Mouse (Mus musculus) left cerebral cortex, adult 11 months (tissue): ENCODE measurements around the gene Cnnm2.

Experiments used
- DNase-seq: peaks from one replicate; pipeline ENCODE4 v3.0.0; 2022; ENCODE audit warnings: low spot score

Gene Cnnm2

DNA sequence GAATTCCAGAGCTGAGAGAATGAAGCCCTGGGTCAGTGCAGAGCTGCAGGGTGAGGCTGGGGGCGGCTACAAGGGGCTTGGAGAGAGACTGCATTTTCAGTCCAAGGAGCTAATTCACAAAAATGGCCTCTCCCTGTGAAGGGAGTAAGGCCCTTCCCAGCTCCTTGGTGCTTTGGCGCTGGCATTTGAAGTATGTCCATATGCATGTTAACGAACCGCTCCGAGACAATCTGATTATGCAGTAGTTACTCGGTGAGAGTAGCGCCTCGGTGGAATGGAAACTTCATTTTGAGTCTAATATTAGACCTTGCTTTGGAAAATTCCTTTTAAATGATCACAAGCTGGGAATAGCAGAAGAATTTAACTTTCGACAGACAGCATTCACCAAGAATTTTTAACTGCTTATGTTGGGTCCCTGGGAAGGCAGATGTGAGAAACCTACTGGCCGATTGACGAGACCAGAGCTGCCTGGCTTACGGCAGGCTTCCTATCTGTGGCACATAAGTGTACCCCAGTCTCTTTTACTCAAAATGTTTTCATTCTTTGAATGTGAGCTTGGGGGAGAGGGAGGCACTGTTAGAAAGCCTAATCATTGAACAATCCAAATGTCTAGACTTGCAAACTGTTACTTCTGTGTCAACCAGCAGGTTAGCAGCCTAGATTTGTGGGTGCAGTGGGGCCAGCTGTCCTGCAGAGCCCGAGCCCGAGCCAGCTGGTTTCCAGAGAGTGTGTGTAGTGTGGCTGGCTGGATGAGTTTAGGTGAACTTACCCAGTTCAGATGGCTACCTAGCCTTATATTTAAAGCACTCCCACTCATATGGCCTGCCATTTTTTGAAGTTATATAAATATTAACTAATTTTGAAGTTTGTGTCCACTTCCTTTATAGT, 87.2 kb downstream of the Cnnm2 start:
- no peak for DNase-seq

DNA sequence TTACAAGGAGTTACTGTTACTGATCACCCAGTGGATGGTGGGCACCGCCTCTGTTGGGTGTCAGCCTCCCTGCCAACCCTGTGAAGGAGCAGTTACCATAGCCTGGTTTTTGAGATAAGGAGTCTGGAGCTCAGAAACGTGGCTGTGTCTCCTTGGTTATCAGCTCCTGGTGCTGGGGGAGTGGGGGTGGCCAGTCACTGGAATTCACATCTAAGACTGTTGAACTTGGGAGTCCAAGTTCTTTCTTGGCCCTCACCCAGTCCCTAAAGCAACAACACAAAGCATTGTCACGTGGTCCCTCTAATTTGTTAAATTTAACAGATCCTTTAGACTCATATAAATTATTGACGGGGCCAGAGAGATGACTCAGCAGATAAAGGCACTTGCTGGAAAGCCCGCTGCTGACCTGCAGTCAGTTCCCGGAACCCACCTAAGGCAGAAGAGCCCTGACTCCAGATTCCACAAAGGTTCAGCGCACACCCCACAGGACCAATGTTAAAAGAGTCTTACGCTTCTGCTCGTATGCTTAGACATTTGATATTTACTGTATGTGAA, 88.1 kb downstream of the Cnnm2 start:
- DNase-seq, result no peak

DNA sequence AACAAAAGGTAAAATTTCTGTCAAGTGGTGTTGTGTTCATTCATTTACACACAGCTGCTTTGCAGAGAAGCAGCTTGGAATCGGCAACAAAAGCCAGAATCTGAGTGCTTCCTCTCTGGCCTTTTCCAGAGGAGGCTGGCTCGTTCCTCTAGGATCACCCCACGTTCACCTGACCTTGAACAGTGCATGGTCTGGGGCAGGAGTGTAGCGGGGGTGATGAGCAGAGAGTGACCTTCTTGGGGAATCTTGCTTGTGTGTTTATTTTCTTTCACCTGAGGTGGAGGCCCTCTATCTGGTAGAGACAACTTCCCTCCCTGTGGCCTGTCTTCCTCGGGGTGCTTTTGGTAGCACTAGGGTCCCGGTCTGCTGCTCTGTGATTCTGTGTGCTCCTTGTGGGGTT, 94.8 kb downstream of the Cnnm2 start:
- DNase-seq, result no peak

DNA sequence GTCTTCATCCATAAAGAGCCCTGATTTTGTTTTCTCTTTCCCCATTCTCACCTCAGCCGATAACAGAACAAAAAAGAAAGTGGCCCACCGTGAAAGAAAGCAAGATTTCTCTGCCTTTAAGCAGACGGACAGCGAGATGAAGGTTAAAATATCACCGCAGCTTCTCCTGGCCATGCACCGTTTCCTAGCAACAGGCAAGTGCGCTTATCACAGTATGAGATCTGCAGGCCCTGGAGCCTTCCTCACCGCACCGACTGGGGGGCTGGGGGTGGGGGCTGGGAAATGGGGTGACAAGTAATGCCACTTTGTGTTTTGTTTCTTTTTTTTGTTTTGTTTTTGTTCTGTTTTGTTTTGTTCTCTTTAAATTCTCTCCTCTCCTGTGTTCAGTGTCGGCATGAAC, 95.4 kb downstream of the Cnnm2 start:
- no peak for DNase-seq

DNA sequence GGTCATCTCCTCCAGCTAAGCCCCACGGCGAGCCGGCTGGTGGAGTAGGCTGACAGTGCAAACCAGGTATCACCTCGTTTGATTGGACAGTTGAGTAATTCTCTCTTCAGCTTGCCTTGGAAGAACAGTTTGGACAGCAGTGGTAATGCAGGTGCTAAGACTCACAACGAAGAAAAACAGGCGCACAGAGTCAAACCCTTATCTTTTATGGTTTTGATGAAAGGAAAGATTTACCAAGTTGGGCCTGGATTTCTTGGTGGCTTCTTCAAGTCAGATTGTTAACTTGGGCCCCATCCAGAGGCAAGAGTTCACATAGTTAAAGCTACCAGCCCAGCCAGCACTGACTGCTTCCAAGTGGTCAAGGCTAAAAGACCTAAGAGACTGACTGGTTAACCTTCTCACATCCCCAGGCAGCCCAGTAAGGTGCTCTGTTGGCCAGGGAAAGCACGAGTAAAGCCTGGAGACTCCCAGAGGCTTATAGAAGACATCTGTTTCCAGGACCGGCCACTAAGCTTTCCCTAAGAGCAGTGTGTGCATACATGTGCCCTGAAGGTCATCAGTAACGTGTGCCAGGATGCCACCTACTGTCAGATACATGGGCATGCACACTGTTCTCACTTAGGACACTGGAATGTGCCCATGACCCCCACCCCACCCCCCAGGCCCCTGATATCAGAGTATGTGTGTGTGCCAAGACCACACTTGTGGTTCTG, 96.0 kb downstream of the Cnnm2 start:
- no peak for DNase-seq

DNA sequence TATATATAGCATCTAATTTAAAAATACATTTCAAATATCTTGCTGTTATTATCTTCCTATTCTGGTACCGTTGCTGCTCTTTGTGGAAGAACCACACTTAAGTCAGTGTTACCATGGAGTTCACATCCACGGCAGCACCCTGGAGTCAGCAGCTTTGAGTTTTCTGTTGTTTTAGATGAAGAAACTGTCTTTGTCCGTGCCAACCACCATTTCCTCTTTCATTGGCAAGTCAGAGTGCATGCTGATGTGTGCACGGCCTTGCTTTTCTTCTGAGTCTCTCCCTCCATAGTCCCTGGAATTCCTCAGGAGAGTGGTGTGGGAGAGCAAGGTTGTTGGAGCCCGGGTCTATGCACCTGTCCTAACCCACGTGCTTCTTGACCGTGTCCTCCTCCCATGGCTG, 96.8 kb downstream of the Cnnm2 start:
- DNase-seq, result no peak

DNA sequence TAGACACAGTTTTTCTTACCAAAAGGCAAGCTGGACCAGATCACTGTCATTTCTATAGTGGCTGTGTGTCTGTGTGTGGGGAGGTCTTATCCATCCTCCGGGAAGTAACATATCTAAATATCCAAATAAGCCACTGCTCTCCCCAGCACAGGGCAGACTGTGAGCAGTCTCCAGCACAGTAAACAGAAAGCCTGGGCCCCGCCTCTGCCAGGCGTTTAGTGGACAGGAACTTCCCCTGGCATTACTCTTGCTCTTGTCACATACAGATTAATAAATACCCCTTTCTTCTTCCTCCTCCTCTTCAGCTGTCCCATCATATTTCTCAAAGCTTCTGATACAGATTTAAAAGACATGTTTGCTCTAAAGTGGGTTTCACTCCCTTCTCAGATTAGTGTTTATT, 101.2 kb downstream of the Cnnm2 start:
- DNase-seq, result no peak

DNA sequence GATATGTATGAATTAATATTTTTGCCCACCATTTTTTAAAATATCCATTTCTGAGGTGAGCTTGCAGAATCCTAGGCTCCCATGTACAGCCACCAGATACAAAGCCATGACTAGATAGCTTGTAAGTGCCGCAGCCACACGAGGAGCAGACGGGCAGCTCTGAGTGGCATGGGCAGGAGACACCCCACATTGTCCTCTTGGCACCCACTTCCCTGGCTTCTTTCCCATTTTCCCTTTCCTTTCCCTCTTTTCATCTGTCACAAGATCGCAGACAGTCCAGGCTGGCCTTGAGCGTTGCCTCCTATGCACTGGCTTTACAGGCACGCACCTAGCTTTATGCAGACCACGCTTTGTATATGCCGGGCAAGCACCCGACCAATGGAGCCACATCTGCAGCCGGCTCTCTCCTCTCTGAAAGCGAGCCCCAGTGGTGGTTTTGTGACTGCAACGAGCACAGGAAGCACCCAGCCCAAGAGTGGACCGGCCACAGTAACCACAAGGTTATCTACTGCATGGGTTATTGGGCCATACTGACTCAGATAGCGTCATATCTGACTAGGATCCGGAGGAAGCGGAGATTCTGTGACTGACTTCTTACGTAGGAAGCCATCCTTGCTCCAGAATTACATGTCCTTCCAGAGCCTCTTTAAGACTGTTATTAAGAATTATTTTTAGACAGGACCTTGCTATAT, 102.0 kb downstream of the Cnnm2 start:
- DNase-seq, result no peak

DNA sequence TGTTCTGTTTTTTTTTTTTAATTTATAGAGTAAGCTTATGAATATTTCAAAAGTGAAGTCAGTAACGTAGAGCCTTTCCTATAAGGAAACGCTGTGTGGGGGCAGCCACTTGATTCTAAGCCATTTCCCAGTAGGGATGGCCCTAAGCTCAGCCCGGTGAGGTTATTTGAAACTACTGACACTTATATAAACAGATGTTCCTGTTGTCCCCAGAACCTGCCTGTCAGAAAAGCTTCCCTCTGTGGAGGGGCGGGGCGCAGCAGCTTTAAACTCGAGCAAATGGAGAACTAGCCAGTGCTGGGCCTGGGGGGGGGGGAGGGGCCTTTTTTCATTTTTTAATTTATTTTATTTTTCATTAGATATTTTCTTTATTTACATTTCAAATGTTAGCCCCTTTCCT, 102.7 kb downstream of the Cnnm2 start:
- no peak for DNase-seq

DNA sequence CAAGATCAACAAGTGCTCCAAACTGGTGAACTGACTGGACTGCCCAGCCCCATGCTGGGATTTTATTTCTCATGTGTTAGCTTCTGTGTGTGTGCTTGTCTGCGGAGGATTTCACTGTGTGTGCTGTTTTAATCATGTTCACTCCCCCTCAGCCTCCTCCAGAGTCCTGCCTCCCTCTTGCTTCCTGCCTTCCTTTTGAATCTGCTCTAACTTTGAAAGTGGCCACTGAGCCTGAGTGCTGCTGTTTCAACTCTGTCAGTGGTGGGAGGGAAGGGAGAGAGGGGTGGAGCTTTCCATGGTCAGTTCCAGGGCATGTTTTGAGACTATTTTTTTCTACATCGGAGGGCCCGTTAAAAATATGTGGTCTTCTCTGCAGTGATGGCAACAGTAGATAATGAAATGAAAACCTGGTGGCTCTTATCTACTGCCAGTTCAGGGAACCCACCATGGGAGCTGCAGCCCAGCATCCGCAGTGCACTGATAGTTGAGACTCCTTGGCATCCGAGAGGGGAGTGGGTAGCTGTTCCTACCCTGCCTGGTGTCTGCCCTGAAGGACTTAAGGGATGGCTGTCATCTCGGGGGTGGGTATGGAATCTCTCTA, 103.4 kb downstream of the Cnnm2 start:
- DNase-seq, result no peak

DNA sequence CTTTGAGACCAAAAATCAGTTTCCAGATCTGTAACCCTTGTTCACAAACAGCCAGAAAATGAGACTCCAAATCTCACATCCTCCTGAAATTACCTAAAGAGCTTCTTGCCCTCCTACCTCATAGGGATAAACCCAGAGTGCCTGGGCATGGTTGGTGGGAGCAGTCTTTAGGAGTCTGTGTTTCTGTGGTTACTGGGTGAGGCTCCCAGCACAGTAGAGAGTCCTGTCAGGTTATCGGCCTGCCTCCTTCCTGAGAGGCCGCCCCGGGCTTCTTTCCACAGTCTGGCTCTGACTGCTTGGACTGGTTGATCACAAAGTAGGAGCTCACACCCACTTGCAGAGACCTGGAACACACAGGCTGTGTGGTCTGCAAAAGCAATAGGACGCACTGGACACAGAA, 104.0 kb downstream of the Cnnm2 start:
- no peak for DNase-seq

DNA sequence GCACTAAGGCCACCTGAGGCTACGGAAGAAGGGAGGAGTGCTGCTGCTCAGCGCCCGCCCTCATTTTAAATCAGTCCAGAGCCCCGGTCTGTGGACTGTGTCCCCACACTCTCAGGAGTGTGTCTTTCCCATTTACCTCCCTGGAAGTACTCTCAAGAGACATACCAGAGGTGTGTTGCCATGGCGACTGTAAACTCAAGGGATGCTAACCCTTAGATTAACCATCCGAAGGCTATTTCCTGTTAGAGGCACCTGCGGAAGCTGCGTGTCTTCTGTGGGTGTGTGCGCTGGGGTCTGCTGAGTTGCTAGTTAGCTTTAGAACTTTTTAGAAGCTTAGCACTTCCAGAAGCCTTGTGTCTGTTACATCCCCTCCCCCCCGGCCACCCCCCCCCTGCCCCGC, 107.7 kb downstream of the Cnnm2 start:
- DNase-seq, result no peak

DNA sequence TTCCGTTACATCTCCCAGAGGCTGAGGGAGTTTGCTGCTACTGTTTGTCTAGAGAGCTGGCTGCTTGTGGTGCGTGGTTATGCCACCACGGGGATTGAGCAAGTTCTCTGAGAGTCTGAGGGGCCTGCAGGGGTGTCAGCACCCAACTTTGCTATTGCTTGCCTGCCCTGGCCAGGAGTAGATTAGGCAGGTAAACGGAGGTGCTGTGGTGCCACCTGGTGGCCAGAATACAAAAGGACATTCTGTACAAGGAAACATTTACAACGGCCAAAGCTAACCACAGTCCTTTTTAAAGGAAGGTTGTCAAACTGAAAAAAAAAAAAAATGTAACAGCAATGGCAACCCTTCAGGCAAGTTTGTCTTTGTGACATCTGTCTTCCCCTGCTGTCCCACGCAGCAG, 108.1 kb downstream of the Cnnm2 start:
- DNase-seq, result no peak

DNA sequence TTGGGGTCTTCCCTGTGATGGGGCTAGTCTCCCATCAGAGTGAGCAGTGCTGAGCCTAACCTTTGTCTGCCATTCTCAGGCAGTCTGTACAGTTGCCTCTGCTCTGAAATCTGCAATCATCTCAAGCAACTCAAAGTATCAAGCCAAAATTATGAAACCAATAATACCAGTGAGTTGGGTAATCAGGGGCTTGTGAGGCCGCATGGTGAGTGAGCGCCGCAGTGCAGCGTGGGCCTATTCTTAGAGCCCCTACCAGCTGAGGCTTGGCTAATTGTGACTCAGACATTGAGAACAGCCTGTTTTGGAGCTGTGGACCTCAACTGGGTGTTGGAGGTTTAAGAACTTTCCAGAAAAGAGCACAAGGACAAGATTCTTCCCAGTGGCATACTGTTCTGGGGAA, 109.7 kb downstream of the Cnnm2 start:
- no peak for DNase-seq

DNA sequence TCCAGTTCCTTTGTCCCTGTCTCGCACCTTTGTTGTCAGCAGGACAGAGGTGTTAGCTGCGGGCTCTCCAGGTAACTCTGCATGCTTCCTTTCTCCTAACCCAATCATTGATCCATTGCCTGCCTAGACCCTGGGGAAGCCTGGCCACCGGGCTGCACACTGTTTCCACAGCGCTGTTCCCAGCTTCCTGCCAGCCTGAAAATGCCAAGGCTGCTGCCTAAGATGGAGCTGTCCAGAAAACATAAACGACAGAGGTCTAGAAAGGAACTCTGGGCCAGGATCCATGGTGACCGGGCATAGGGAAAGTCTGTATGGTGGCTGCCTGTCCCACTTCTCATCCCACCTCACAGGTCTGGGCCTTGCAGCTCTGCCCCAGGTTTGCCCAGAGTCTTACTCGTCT, 110.3 kb downstream of the Cnnm2 start:
- no peak for DNase-seq

DNA sequence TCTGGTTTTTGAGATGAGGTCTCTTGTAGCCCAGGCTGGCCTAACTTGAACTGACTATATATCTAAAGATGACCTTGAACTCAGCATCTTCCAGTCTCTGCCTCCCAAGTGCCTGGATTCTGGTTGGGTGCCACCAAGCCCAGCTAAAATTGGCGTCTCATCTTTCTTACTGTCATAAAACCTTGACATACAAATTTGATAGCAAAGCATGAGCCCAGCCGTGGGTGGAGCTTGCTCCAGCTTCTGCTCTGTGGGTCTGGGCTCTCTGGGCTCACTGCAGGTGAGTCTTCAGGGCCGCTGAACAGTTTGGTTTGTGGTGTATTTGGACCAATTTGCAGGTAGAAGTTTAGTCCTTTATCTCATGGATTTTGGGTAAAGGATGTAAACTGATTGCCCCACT, 112.5 kb downstream of the Cnnm2 start:
- DNase-seq, result no peak

DNA sequence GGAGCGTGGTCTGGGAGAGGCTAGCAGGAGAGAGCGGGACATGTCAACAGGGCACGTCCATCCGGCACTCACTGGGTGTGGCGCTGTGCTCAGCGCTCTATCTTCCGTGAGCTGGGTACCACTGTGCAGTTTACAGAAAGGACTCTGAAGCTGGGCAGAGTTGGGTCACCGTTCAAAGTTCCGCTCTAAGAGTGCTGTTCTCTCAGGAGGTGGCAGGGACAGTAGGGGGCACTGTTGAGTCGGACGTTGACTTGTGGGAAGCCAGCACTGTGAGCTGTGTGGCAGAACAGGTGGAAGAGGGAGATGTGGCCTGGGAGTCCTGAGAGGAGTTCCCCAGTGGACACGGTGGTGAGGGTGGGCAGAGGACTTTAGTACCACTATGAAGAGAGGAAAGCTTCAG, 114.4 kb downstream of the Cnnm2 start:
- DNase-seq, result peak; percentile 65

DNA sequence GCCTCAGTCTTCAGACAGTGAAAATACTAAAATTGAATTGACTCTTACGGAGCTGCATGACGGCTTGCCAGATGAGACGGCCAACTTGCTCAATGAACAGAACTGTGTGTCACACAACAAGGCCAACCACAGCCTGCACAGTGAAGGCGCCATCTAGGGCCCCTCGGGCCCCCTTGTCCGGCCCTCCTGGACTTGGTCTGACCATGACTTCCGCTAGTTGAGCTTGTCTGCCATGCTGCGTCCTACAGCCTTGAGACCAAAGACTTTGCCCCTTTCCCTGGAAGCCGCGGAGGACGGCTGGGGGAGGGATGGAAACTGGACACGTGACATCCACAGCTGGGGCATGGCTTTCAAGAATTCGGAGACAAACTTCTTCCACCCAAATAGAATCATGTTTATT, 116.5 kb downstream of the Cnnm2 start:
- DNase-seq, result no peak

DNA sequence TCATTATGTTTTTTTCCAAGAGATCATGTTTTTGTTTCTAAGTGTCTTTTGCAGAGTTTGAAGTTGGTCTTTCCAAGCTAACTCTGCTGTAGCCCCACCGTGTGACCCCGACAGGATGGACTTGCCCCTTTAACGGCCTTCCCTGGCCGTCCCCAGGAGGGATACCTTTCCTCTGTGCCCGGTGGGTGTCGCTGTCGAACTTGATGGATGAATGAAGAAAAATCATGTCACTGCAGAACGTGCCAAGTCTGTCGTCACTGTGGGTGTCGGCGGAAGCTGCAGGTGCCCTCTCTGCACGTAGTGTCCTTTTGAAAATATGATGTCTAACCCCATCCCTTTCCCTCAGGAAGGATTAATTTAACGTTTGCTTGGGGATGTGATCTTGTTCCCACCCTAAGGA, 117.0 kb downstream of the Cnnm2 start:
- DNase-seq, result no peak

DNA sequence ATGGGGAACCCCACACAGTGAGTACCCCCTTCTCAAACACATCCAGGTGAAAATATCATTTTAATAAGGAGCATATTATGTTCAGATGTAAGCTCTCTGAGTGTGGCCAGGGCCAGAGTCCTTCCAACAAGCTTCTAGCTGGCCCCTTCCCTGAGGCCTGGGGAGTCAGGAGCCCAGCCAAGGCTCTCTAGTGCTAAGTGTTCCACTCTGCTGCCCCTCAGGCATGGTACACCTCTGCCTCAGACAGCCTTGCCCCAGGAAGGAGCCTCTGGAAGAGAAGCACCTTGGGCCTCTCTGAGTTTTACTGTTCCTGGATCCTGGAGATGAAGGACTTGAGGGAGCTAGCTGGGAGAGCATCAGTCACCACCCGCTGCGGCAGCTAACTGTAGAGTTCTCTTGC, 118.5 kb downstream of the Cnnm2 start:
- no peak for DNase-seq

DNA sequence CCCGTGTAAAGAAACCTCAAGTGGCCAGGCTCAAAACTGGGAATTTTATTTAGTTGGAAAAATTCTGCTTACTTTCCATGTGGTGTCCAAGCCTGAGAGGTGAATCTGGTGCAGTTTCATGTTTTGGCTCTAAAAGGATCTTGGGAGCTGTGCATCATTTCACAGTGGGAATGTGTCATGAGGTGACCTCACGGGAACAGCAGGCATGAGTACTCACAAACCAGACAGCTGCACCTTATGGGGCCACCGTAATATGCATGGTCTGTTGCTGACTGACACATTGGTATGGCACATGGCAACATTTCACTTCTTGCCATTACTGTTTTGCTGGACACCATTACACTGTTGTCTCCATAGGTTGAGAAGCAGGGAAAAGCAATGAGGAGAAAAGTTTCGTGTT, 124.0 kb downstream of the Cnnm2 start:
- DNase-seq, result no peak

DNA sequence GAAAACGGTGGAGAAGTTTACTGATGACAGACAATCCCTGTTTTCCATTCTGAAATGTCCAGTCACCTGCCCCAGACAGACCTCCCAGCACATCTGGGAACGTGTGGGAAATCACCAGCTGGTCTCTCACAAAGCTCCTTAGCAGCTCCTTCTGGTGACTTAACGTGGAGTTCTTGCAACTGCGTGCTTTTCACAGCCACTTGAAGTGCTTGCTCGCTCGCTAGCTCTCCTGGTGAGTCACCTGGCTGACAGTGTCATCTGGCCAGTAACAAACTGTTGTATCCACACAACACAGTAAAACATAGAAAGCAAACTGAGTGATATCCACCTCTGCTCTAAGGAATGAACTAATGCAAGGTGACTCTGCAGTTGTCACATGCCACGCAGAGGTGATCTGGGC, 125.4 kb downstream of the Cnnm2 start:
- DNase-seq, result no peak
